Mouse (Mus musculus) embryonic facial prominence, embryonic 14.5 days (tissue): Measurements from ENCODE around the gene Tspan7. TPM values are rescaled to one million over a fixed set of nuclear protein-coding genes. Genes with fewer than 3 reads are reported as not detected.

Source experiments
- ATAC-seq: fragments of 200-750 bp; cut with Nextera tagmentation; 2 replicates; pipeline ENCODE4 v1.8.0; 2017; ENCODE audit warnings: low read depth, moderate number of reproducible peaks, moderate TSS enrichment
- DNase-seq: peaks from one replicate; pipeline ENCODE4 v3.0.0-alpha.2; 2015; ENCODE audit warnings: low spot score
- H3K27ac ChIP-seq: fragments of 300-500 bp; sonication (generic); replicated peaks from 2 replicates; pipeline ENCODE4 v1.5.1; 2014; ENCODE audit warnings: low read depth, mild to moderate bottlenecking, low read length, moderate library complexity
- H3K27me3 ChIP-seq: fragments of 300-500 bp; sonication (generic); replicated peaks from 2 replicates; pipeline ENCODE4 v1.6.1; 2014; ENCODE audit warnings: low read length; ENCODE audit not compliant: control insufficient read depth, insufficient read depth
- H3K36me3 ChIP-seq: fragments of 300-500 bp; sonication (generic); 2 replicates; pipeline ENCODE4 v1.6.1; 2014; ENCODE audit warnings: low read length, mixed read lengths; ENCODE audit not compliant: control insufficient read depth, insufficient read depth
- H3K4me1 ChIP-seq: fragments of 300-500 bp; sonication (generic); 2 replicates; pipeline ENCODE4 v1.6.1; 2014; ENCODE audit warnings: antibody characterized with exemption, low read length; ENCODE audit not compliant: control insufficient read depth, insufficient read depth
- H3K4me2 ChIP-seq: fragments of 300-500 bp; sonication (generic); 2 replicates; pipeline ENCODE4 v1.6.1; 2014; ENCODE audit warnings: low read depth, mild to moderate bottlenecking, low read length, moderate library complexity, mixed read lengths
- H3K4me3 ChIP-seq: fragments of 300-500 bp; sonication (generic); 2 replicates; pipeline ENCODE4 v1.5.1; 2014; ENCODE audit warnings: low read depth, mild to moderate bottlenecking, low read length
- H3K9ac ChIP-seq: fragments of 300-500 bp; sonication (generic); 2 replicates; pipeline ENCODE4 v1.6.1; 2014; ENCODE audit warnings: low read depth, mild to moderate bottlenecking, low read length, moderate library complexity, mixed read lengths
- H3K9me3 ChIP-seq: fragments of 300-500 bp; sonication (generic); 2 replicates; pipeline ENCODE4 v1.6.1; 2016; ENCODE audit warnings: low read length; ENCODE audit not compliant: control insufficient read depth
- WGBS: fragments of 180-500 bp; shearing (Covaris S2); extraction: QIAGEN DNeasy Blood & Tissue Kit; methylation state at CpG from one replicate; pipeline ENCODE4 v1.1.7; 2014; 5-methylcytosine and 5-hydroxymethylcytosine counted together
- polyA plus RNA-seq: library from polyadenylated mRNA; unstranded; fragments of >200 nt; fragmentation: Nextera tagmentation; extraction: Ambion mirVana; gene quantifications from 2 replicates; pipeline ENCODE4 v1.2.1, GENCODE M21; 2014

Tspan7 gene
- polyA plus RNA-seq, 1 experiment from 2014 or later: 97.5 TPM

DNA sequence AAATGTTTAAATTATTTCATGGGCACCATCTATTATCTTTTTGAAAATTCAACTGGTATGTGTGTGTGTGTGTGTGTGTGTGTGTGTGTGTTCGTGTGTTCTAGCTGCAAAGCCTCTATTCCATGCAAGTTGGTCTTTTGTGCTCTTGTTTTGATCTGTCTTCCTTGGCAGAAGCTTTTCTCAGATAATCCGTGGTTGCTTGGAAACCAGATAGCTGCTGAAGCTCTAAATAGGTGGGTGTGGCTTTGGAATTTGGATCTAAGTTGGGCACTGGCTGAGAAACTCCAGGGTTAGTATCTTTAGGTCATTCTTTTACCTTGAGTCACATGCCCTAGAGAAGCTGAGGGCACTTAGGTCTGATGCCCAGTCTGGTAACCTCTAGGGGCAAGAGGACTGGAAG, 50.5 kb downstream of the Tspan7 start:
- WGBS: 28% methylated on average over 2 of the region's 2 CpGs
- ATAC-seq (no peak), DNase-seq (no peak)
- no peaks in the 10 kb centered on the region for H3K27me3 ChIP-seq
- no peak overlapping the region for H3K27ac ChIP-seq
- no peaks in the 10 kb centered on the region for H3K36me3 ChIP-seq
- no peaks in the 10 kb centered on the region for H3K9me3 ChIP-seq
- H3K4me1 ChIP-seq: no peaks in the 10 kb centered on the region
- no peak overlapping the region for H3K4me2 ChIP-seq
- no peak overlapping the region for H3K4me3 ChIP-seq
- no peak overlapping the region for H3K9ac ChIP-seq

DNA sequence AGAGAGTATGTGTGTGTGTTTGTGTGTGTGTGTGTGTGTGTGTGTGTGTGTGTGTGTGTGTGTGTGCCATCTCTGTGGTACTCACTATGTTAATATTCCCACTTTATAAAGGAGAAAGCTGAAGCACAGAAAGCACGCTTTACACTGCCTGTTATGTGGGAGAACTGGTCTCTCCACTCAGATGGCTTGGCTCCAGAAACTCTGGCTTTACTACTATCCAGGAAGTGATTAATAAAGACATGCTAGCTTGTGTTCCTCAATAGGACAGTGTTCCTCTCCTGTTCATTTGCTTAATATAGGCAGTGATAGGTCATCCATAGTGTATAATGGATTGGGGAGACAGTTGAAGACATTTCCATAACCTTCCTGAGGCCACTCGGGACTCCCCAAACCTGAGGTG, 54.1 kb downstream of the Tspan7 start:
- H3K27ac ChIP-seq: no peak overlapping the region
- DNase-seq (peak; percentile 56), ATAC-seq (no peak)

GRCm38 (mm10) chrX:10539482-10540166, 54.7 kb downstream of the Tspan7 start:
- Histone ChIP-seq H3K4me3 (no peak overlapping the region), H3K36me3 (no peaks in the 10 kb centered on the region), H3K9ac (no peak overlapping the region), H3K4me1 (no peaks in the 10 kb centered on the region), H3K27me3 (no peaks in the 10 kb centered on the region), H3K9me3 (no peaks in the 10 kb centered on the region), H3K4me2 (no peak overlapping the region), H3K27ac (no peak overlapping the region)
- WGBS: 50% methylated on average over 6 of the region's 6 CpGs
- DNase-seq (peak; percentile 68), ATAC-seq (0 out of 2 replicates have a peak, but pooled peaks have one; percentile 33)

More for the DNA sequence above, 54.1 kb downstream of the Tspan7 start:
- H3K4me3 ChIP-seq: no peak overlapping the region
- H3K9me3 ChIP-seq: no peaks in the 10 kb centered on the region
- H3K9ac ChIP-seq: no peak overlapping the region
- H3K4me2 ChIP-seq: no peak overlapping the region
- no peaks in the 10 kb centered on the region for H3K27me3 ChIP-seq
- 55% methylated on average over 2 of the region's 2 CpGs for WGBS
- H3K4me1 ChIP-seq: no peaks in the 10 kb centered on the region
- H3K36me3 ChIP-seq: no peaks in the 10 kb centered on the region

DNA sequence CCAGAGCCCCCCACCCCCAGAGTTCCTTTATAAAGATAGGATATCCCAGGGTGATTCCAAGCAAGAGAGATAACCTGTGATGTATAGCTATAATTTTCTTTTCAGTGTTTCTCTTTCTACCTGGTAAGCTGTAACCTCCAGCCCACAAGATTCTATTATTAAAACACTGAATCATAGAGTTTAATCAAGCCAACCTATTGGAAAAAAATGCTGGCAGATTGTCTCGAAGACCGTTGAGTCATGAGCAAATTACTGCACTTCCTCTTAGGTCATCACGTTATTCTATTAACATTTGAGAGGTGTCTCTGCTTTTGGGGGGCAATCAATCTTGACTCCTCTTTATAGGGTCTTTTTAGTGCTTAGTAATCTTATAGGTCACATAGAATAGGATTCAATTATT, 61.9 kb downstream of the Tspan7 start:
- no peak overlapping the region for H3K4me3 ChIP-seq
- no peak for ATAC-seq
- no peaks in the 10 kb centered on the region for H3K9me3 ChIP-seq
- no peak overlapping the region for H3K27ac ChIP-seq
- DNase-seq: no peak
- H3K9ac ChIP-seq: no peak overlapping the region
- WGBS: 81% methylated on average over 3 of the region's 3 CpGs
- no peaks in the 10 kb centered on the region for H3K4me1 ChIP-seq
- H3K36me3 ChIP-seq: no peaks in the 10 kb centered on the region
- H3K4me2 ChIP-seq: no peak overlapping the region
- H3K27me3 ChIP-seq: no peaks in the 10 kb centered on the region

- DNase-seq (no peak), ATAC-seq (no peak)
- Histone ChIP-seq H3K27me3 (no peaks in the 10 kb centered on the region), H3K4me2 (no peak overlapping the region), H3K4me1 (no peaks in the 10 kb centered on the region), H3K9me3 (no peaks in the 10 kb centered on the region), H3K4me3 (no peak overlapping the region), H3K9ac (no peak overlapping the region), H3K27ac (no peak overlapping the region), H3K36me3 (no peaks in the 10 kb centered on the region)
- WGBS: 82% methylated on average over 3 of the region's 3 CpGs
These were observed 64.8 kb downstream of the Tspan7 start for GRCm38 (mm10) chrX:10549708-10550107.

DNA sequence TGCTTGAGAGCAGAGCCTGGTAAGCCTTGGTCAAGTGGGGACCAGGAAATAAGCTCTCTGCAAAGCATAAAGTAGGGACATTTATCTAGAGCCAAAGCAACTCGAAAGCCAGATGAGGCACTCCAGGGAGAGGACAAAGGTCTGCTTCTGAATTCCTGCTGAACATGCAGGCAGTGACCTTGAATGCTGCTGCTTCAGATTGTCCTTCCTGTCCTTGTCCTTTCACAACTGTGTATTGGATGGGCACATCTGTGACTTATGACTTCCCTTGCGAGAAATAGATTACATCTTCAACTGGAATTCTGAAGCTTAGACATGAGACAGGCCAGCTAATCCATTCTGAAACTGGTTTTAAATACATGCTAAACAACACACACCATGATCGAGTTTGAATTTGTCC, 71.9 kb downstream of the Tspan7 start:
- Histone ChIP-seq H3K4me3 (no peak overlapping the region), H3K9me3 (no peaks in the 10 kb centered on the region), H3K27ac (no peak overlapping the region), H3K36me3 (no peaks in the 10 kb centered on the region), H3K27me3 (no peaks in the 10 kb centered on the region), H3K9ac (no peak overlapping the region), H3K4me1 (no peaks in the 10 kb centered on the region), H3K4me2 (no peak overlapping the region)
- ATAC-seq (no peak), DNase-seq (no peak)
- 78% methylated on average over 3 of the region's 3 CpGs for WGBS

DNA sequence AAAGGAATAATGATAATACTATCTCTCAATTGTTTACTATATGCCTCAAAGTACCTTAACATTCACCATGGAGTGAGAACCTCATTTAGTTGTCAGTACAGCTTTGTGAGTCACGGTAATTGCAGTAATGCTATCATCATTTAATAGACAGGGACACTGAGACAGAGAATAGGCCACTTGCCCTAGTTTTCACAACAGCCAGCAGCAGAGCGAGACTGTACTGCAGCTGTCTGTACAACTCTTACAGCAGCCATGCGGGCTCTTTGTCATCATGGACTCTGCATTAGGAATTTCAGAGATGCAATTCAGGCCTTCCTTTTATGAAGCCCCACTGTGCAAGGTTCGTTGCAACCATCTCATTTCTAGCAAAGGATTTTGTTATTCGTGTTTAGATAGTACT, 72.6 kb downstream of the Tspan7 start:
- Histone ChIP-seq H3K27ac (no peak overlapping the region), H3K4me3 (no peak overlapping the region), H3K9me3 (no peaks in the 10 kb centered on the region), H3K4me2 (no peak overlapping the region), H3K4me1 (no peaks in the 10 kb centered on the region), H3K9ac (no peak overlapping the region), H3K36me3 (no peaks in the 10 kb centered on the region), H3K27me3 (no peaks in the 10 kb centered on the region)
- DNase-seq (no peak), ATAC-seq (no peak)
- 65% methylated on average over 5 of the region's 5 CpGs for WGBS

DNA sequence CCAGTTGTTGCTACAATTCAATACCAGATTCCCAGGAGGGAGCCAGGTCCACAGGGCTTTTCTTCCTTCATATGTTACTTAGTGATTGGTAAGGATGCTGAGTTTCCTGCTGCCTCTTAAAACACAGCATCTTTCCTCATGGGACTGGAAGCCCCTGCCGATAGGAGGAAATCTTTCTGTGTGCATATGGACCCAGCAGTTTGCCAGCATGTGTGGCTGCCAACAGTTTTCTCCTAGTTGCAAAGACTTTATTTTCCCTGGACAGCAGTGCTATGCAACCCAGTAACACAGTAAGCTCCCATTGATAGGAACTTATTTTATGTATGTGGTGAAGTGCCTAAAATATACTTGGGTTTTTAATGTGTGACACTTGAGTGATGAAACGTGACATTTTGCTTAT, 73.7 kb downstream of the Tspan7 start:
- no peak for ATAC-seq
- Histone ChIP-seq H3K9ac (no peak overlapping the region), H3K27me3 (no peaks in the 10 kb centered on the region), H3K4me1 (no peaks in the 10 kb centered on the region), H3K4me2 (no peak overlapping the region), H3K9me3 (no peaks in the 10 kb centered on the region), H3K27ac (no peak overlapping the region), H3K36me3 (no peaks in the 10 kb centered on the region), H3K4me3 (no peak overlapping the region)
- no peak for DNase-seq
- WGBS: 64% methylated on average over 2 of the region's 2 CpGs

GRCm38 (mm10) chrX:10565811-10566210, 80.9 kb downstream of the Tspan7 start:
- no peak for ATAC-seq
- Histone ChIP-seq H3K36me3 (no peaks in the 10 kb centered on the region), H3K9me3 (no peaks in the 10 kb centered on the region), H3K27me3 (no peaks in the 10 kb centered on the region), H3K27ac (no peak overlapping the region), H3K9ac (no peak overlapping the region), H3K4me1 (no peaks in the 10 kb centered on the region), H3K4me2 (no peak overlapping the region), H3K4me3 (no peak overlapping the region)
- 73% methylated on average over 3 of the region's 3 CpGs for WGBS
- no peak for DNase-seq
